Mouse (Mus musculus) ovary, postnatal 14 days (tissue): Measurements from ENCODE around the gene Ggt5.

Experiments
- DNase-seq: peaks from one replicate; pipeline ENCODE4 v3.0.0; 2022; ENCODE audit warnings: low spot score

The Ggt5 gene

GRCm38 (mm10) chr10:75651381-75652068 lies 62.4 kb downstream of the Ggt5 start:
- DNase-seq = no peak

DNA sequence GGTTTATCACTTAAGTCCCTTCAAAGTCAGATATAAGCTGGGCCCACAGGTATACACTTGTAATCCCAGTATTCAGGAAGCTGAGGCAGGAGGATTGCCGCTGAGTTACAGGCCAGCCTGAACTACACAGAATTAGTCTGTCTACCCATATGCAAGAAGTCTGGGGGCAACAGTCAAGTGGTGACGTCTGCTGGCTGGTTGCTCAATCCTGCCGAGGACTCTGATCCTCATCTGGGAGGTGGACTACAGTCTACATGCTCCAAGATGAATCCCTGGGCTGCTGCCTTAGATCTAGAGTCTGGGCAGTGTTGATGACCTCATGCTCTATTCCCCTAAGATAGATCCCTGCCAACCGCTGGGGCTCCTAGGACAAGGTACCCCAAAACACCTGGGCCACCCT lies 64.9 kb downstream of the Ggt5 start:
- DNase-seq = no peak

DNA sequence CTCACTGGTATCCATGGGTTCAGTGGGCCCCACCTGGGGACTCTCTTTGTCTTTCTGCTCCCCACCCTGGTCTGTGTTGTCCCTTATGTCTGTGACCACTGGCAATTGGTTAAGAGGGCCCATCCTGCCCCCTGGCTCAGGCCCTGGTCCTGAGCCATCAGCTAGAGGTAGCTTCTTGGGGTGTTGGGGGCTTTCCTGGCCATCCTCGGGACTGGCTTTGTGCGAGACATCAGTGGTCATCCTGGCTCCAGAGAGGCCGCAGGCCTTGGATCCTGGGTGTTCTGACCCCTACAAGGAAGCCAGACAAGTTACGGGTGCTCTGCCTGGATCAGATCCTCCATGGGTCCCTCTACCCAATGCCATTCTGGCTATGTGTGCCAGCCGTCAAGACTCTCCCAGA lies 68.0 kb downstream of the Ggt5 start:
- DNase-seq = no peak

GRCm38 (mm10) chr10:75657772-75658171 lies 68.6 kb downstream of the Ggt5 start:
- no peak for DNase-seq

DNA sequence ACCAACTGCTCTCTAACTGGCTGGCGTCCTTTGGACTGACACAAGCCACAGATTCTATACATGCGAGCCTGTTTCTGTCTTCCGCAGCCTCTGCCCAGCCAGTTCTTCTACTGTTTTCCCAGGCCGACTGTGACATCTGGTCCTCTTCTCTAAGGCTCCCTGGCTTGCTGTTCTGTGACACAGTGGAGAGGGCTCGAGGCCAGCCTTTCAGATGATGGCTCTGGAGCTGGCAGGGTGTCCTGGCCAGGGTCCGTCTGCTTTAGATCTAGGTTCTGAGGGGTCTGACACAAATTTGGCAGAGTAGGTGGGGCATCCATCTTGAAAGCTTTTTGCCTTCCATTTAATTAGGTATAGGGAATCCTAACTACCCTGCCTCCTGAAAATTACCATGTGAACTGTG lies 72.2 kb downstream of the Ggt5 start:
- DNase-seq = no peak

DNA sequence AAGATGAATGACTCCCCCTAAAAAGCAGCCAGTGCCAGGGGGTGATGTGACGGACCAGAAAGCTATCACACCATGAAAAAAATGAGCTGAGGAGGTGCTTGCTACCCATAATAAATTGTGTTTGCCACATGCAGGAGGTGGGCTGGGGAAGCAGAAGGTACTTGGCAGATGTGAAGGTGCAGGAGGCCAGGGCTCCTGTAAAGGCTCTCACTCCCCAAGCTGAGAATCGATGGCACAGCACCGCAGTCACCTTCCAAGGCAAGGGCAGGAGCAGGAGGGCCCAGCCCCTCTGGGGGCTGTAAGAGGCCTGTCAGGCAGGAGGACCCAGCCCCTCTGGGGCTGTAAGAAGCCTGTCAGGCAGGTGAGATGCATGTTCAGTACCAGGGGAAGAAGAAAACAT lies 72.7 kb downstream of the Ggt5 start:
- DNase-seq = no peak

DNA sequence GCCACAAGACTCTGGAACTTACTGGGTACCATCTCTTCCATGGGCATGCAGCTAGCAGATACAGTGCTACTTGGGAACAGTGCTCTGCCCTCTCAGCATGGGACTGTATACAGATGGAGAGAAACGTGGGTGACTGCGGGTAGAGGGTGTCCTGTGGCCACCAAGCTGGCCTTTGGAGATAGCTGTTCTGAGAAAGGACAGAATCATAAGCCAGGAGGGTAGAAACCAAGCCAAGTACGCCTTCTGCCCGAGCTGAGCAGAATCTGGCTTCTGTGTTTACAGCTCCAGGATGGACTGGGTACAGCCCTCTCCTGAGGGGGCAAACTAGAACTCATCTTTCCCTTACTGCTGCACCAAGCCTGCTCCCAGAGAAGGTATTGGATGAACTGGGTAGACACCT lies 73.4 kb downstream of the Ggt5 start:
- no peak for DNase-seq

- no peak for DNase-seq
Measured at GRCm38 (mm10) chr10:75664673-75665270, 75.6 kb downstream of the Ggt5 start.

DNA sequence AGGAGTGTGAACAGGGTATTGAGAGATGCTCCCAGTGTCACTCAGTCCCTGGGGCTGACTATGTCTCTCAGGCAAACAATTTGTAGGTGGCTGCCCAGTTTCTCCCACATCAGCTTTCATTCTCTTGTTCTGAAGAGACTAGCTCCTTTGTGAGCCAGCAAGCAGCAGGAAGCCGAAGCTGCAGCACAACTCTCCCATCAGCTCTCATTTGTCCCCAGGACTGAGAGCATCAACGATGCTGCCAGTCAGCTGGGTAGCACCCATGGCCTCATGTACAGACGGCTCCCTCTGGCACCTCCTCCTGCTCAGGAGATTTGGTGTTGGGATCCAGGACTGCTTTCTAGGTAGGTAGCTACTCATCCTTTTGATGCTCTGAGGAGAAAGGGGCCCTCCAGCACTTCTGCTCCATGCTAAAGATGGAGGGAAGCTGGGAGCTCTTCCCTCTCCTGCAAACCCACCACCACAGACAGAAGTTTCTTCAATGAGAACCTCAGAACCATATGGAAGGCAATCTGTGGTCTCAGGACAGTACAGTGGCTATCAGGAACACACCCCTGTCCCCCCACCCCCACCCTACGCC lies 77.4 kb downstream of the Ggt5 start:
- DNase-seq = no peak
